Mouse (Mus musculus): Measurements from ENCODE around the gene Gm37240. TPM values are rescaled to one million over a fixed set of nuclear protein-coding genes. Genes with fewer than 3 reads are reported as not detected.

Gene Gm37240
- polyA plus RNA-seq, 1 experiment from 2014 or later, result 0.93 TPM

GRCm38 (mm10) chr3:85727171-85727570, 160.1 kb downstream of the Gm37240 start:
- no peak for ATAC-seq
- no peak overlapping the region for H3K4me2 ChIP-seq (ENCODE audit: low read length)
- H3K36me3 ChIP-seq (ENCODE audit: control insufficient read depth, insufficient read depth, low read length), result no peaks in the 10 kb centered on the region
- no peak overlapping the region for H3K27ac ChIP-seq (ENCODE audit: low read depth, low read length)
- no peak overlapping the region for H3K4me3 ChIP-seq (ENCODE audit: low read length)
- no peaks in the 10 kb centered on the region for H3K4me1 ChIP-seq (ENCODE audit: control insufficient read depth, insufficient read depth, low read depth, low read length)
- no peak overlapping the region for H3K9ac ChIP-seq (ENCODE audit: low read depth, low read length)
- H3K9me3 ChIP-seq (ENCODE audit: control insufficient read depth, low read length), result no peaks in the 10 kb centered on the region
- H3K27me3 ChIP-seq (replicated peaks; ENCODE audit: control insufficient read depth, insufficient read depth, low read length), result no peaks in the 10 kb centered on the region
- WGBS, result 62% methylated on average over 2 of the region's 2 CpGs

GRCm38 (mm10) chr3:85725971-85726370, 161.3 kb downstream of the Gm37240 start:
- no peaks in the 10 kb centered on the region for H3K4me1 ChIP-seq (ENCODE audit: control insufficient read depth, insufficient read depth, low read depth, low read length)
- H3K4me3 ChIP-seq (ENCODE audit: low read length), result no peak overlapping the region
- no peaks in the 10 kb centered on the region for H3K9me3 ChIP-seq (ENCODE audit: control insufficient read depth, low read length)
- H3K9ac ChIP-seq (ENCODE audit: low read depth, low read length), result no peak overlapping the region
- 91% methylated on average over 3 of the region's 3 CpGs for WGBS
- no peak for ATAC-seq
- H3K27me3 ChIP-seq (replicated peaks; ENCODE audit: control insufficient read depth, insufficient read depth, low read length), result no peaks in the 10 kb centered on the region
- no peaks in the 10 kb centered on the region for H3K36me3 ChIP-seq (ENCODE audit: control insufficient read depth, insufficient read depth, low read length)
- H3K27ac ChIP-seq (ENCODE audit: low read depth, low read length), result no peak overlapping the region
- no peak overlapping the region for H3K4me2 ChIP-seq (ENCODE audit: low read length)

GRCm38 (mm10) chr3:85725110-85725509, 162.2 kb downstream of the Gm37240 start:
- Histone ChIP-seq H3K4me1 (ENCODE audit: control insufficient read depth, insufficient read depth, low read depth, low read length) (no peaks in the 10 kb centered on the region), H3K36me3 (ENCODE audit: control insufficient read depth, insufficient read depth, low read length) (no peaks in the 10 kb centered on the region), H3K4me3 (ENCODE audit: low read length) (no peak overlapping the region), H3K9ac (ENCODE audit: low read depth, low read length) (no peak overlapping the region), H3K9me3 (ENCODE audit: control insufficient read depth, low read length) (no peaks in the 10 kb centered on the region), H3K4me2 (ENCODE audit: low read length) (no peak overlapping the region), H3K27me3 (replicated peaks; ENCODE audit: control insufficient read depth, insufficient read depth, low read length) (no peaks in the 10 kb centered on the region), H3K27ac (ENCODE audit: low read depth, low read length) (no peak overlapping the region)
- ATAC-seq, result no peak
- WGBS, result 68% methylated on average over 2 of the region's 2 CpGs

- no peak overlapping the region for H3K4me2 ChIP-seq (ENCODE audit: low read length)
- H3K4me3 ChIP-seq (ENCODE audit: low read length), result no peak overlapping the region
- no peaks in the 10 kb centered on the region for H3K27me3 ChIP-seq (replicated peaks; ENCODE audit: control insufficient read depth, insufficient read depth, low read length)
- H3K9ac ChIP-seq (ENCODE audit: low read depth, low read length), result no peak overlapping the region
- 90% methylated on average over 6 of the region's 6 CpGs for WGBS
- no peaks in the 10 kb centered on the region for H3K4me1 ChIP-seq (ENCODE audit: control insufficient read depth, insufficient read depth, low read depth, low read length)
- no peak overlapping the region for H3K27ac ChIP-seq (ENCODE audit: low read depth, low read length)
- no peaks in the 10 kb centered on the region for H3K36me3 ChIP-seq (ENCODE audit: control insufficient read depth, insufficient read depth, low read length)
- no peak for ATAC-seq
- H3K9me3 ChIP-seq (ENCODE audit: control insufficient read depth, low read length), result no peaks in the 10 kb centered on the region
Observed at GRCm38 (mm10) chr3:85722581-85722980, 164.7 kb downstream of the Gm37240 start.

GRCm38 (mm10) chr3:85715764-85716297, 171.5 kb downstream of the Gm37240 start:
- Histone ChIP-seq H3K27me3 (replicated peaks; ENCODE audit: control insufficient read depth, insufficient read depth, low read length) (no peaks in the 10 kb centered on the region), H3K9me3 (ENCODE audit: control insufficient read depth, low read length) (no peaks in the 10 kb centered on the region), H3K9ac (ENCODE audit: low read depth, low read length) (no peak overlapping the region), H3K4me2 (ENCODE audit: low read length) (no peak overlapping the region), H3K4me3 (ENCODE audit: low read length) (no peak overlapping the region), H3K27ac (ENCODE audit: low read depth, low read length) (no peak overlapping the region), H3K36me3 (ENCODE audit: control insufficient read depth, insufficient read depth, low read length) (no peaks in the 10 kb centered on the region), H3K4me1 (ENCODE audit: control insufficient read depth, insufficient read depth, low read depth, low read length) (no peaks in the 10 kb centered on the region)
- WGBS, result 91% methylated on average over 4 of the region's 4 CpGs
- no peak for ATAC-seq

- Histone ChIP-seq H3K4me1 (ENCODE audit: control insufficient read depth, insufficient read depth, low read depth, low read length) (no peaks in the 10 kb centered on the region), H3K4me3 (ENCODE audit: low read length) (no peak overlapping the region), H3K4me2 (ENCODE audit: low read length) (no peak overlapping the region), H3K27ac (ENCODE audit: low read depth, low read length) (no peak overlapping the region), H3K9me3 (ENCODE audit: control insufficient read depth, low read length) (no peaks in the 10 kb centered on the region), H3K36me3 (ENCODE audit: control insufficient read depth, insufficient read depth, low read length) (no peaks in the 10 kb centered on the region), H3K27me3 (replicated peaks; ENCODE audit: control insufficient read depth, insufficient read depth, low read length) (no peaks in the 10 kb centered on the region), H3K9ac (ENCODE audit: low read depth, low read length) (no peak overlapping the region)
- WGBS, result 86% methylated on average over 7 of the region's 7 CpGs
- ATAC-seq, result no peak
Observed at GRCm38 (mm10) chr3:85713936-85714709, 173.2 kb downstream of the Gm37240 start.

- H3K4me1 ChIP-seq (ENCODE audit: control insufficient read depth, insufficient read depth, low read depth, low read length), result no peaks in the 10 kb centered on the region
- no peak for ATAC-seq
- WGBS, result 49% methylated on average over 8 of the region's 8 CpGs
- no peak overlapping the region for H3K4me2 ChIP-seq (ENCODE audit: low read length)
- H3K4me3 ChIP-seq (ENCODE audit: low read length), result no peak overlapping the region
- H3K36me3 ChIP-seq (ENCODE audit: control insufficient read depth, insufficient read depth, low read length), result no peaks in the 10 kb centered on the region
- H3K27ac ChIP-seq (ENCODE audit: low read depth, low read length), result no peak overlapping the region
- H3K9ac ChIP-seq (ENCODE audit: low read depth, low read length), result no peak overlapping the region
- H3K27me3 ChIP-seq (replicated peaks; ENCODE audit: control insufficient read depth, insufficient read depth, low read length), result no peaks in the 10 kb centered on the region
- no peaks in the 10 kb centered on the region for H3K9me3 ChIP-seq (ENCODE audit: control insufficient read depth, low read length)
Observed at GRCm38 (mm10) chr3:85710695-85711094, 176.6 kb downstream of the Gm37240 start.

GRCm38 (mm10) chr3:85707421-85707820, 179.9 kb downstream of the Gm37240 start:
- no peak for ATAC-seq
- no peak overlapping the region for H3K4me2 ChIP-seq (ENCODE audit: low read length)
- H3K9me3 ChIP-seq (ENCODE audit: control insufficient read depth, low read length), result no peaks in the 10 kb centered on the region
- H3K27ac ChIP-seq (ENCODE audit: low read depth, low read length), result no peak overlapping the region
- no peak overlapping the region for H3K9ac ChIP-seq (ENCODE audit: low read depth, low read length)
- no peaks in the 10 kb centered on the region for H3K27me3 ChIP-seq (replicated peaks; ENCODE audit: control insufficient read depth, insufficient read depth, low read length)
- peaks cover 5% of the 10 kb centered on the region; the same call in 1 of the 2 replicates for H3K4me1 ChIP-seq (ENCODE audit: control insufficient read depth, insufficient read depth, low read depth, low read length)
- H3K36me3 ChIP-seq (ENCODE audit: control insufficient read depth, insufficient read depth, low read length), result no peaks in the 10 kb centered on the region
- 41% methylated on average over 7 of the region's 7 CpGs for WGBS
- no peak overlapping the region for H3K4me3 ChIP-seq (ENCODE audit: low read length)

GRCm38 (mm10) chr3:85703141-85703882, 184.0 kb downstream of the Gm37240 start:
- no peak for ATAC-seq
- H3K9me3 ChIP-seq (ENCODE audit: control insufficient read depth, low read length), result no peaks in the 10 kb centered on the region
- WGBS, result 39% methylated on average over 6 of the region's 6 CpGs
- H3K4me2 ChIP-seq (ENCODE audit: low read length), result no peak overlapping the region
- H3K27ac ChIP-seq (ENCODE audit: low read depth, low read length), result no peak overlapping the region
- peaks cover 5% of the 10 kb centered on the region; the same call in 1 of the 2 replicates for H3K4me1 ChIP-seq (ENCODE audit: control insufficient read depth, insufficient read depth, low read depth, low read length)
- H3K36me3 ChIP-seq (ENCODE audit: control insufficient read depth, insufficient read depth, low read length), result no peaks in the 10 kb centered on the region
- H3K27me3 ChIP-seq (replicated peaks; ENCODE audit: control insufficient read depth, insufficient read depth, low read length), result no peaks in the 10 kb centered on the region
- no peak overlapping the region for H3K9ac ChIP-seq (ENCODE audit: low read depth, low read length)
- H3K4me3 ChIP-seq (ENCODE audit: low read length), result no peak overlapping the region

Data from hindbrain, embryonic 16.5 days (tissue).